Mouse (Mus musculus): ENCODE data around the gene Ttc7b. TPM values are rescaled to one million over a fixed set of nuclear protein-coding genes. Genes with fewer than 3 reads are reported as not detected.
A peak's percentile ranks its signal among the peaks of the same experiment; 100 is the strongest.

The Ttc7b gene
- total and polyA plus RNA-seq, 3 experiments, result 71.6 to 84.4 (median 82.0) TPM

- H3K9ac ChIP-seq (ENCODE audit: low read depth, low read length), result no peak overlapping the region
- no peak overlapping the region for H3K4me3 ChIP-seq
- H3K4me1 ChIP-seq (ENCODE audit: control insufficient read depth, insufficient read depth, low read length), result peaks cover 14% of the 10 kb centered on the region
- H3K27ac ChIP-seq, result peak overlapping the region; percentile 11; the same call in 1 of the 2 replicates
- H3K79me2 ChIP-seq (replicated peaks; ENCODE audit: control insufficient read depth, insufficient read depth, low read length), result no peaks in the 10 kb centered on the region
- intact Hi-C loops (cut with DNase I), result no loop called here
- H3K27me3 ChIP-seq (ENCODE audit: control insufficient read depth, insufficient read depth, low read length), result no peaks in the 10 kb centered on the region
- peak; percentile 68 to 72 for DNase-seq
- WGBS, result 40% methylated on average over 7 of the region's 7 CpGs
- peaks cover 5% of the 10 kb centered on the region for H3K36me3 ChIP-seq (ENCODE audit: control insufficient read depth, insufficient read depth, low read length)
- TF ChIP-seq CTCF (IDR thresholded peaks at IDR 0.05), result peak; percentile 78
- TF ChIP-seq EP300 (IDR thresholded peaks at IDR 0.05; ENCODE audit: insufficient read depth, low read depth, low read length), result 0 out of 2 replicates have a peak, but pooled peaks have one; percentile 69
- no peak for TF ChIP-seq POLR2A (IDR thresholded peaks at IDR 0.05; ENCODE audit: insufficient read depth, low read depth, low read length)
Observed at GRCm38 (mm10) chr12:100479892-100480621, 40.6 kb downstream of the Ttc7b start.

GRCm38 (mm10) chr12:100479270-100479869 lies 41.3 kb downstream of the Ttc7b start:
- H3K27ac ChIP-seq, result peak overlapping the region; percentile 15
- peaks cover 7% of the 10 kb centered on the region for H3K36me3 ChIP-seq (ENCODE audit: control insufficient read depth, insufficient read depth, low read length)
- no peaks in the 10 kb centered on the region for H3K79me2 ChIP-seq (replicated peaks; ENCODE audit: control insufficient read depth, insufficient read depth, low read length)
- no peak overlapping the region for H3K9ac ChIP-seq (ENCODE audit: low read depth, low read length)
- H3K4me1 ChIP-seq (ENCODE audit: control insufficient read depth, insufficient read depth, low read length), result peaks cover 19% of the 10 kb centered on the region
- H3K4me3 ChIP-seq, result no peak overlapping the region
- no peaks in the 10 kb centered on the region for H3K27me3 ChIP-seq (ENCODE audit: control insufficient read depth, insufficient read depth, low read length)
- no peak for TF ChIP-seq EP300 (IDR thresholded peaks at IDR 0.05; ENCODE audit: insufficient read depth, low read depth, low read length)
- no peak for TF ChIP-seq POLR2A (IDR thresholded peaks at IDR 0.05; ENCODE audit: insufficient read depth, low read depth, low read length)
- TF ChIP-seq CTCF (IDR thresholded peaks at IDR 0.05), result no peak
- no peak for DNase-seq
- intact Hi-C loops (cut with DNase I), result no loop called here
- 39% methylated on average over 10 of the region's 10 CpGs for WGBS

- no peak overlapping the region for H3K9ac ChIP-seq (ENCODE audit: low read depth, low read length)
- peak in 1 of 2 experiments; percentile 27 for DNase-seq
- H3K27ac ChIP-seq, result peak overlapping the region; percentile 15
- H3K36me3 ChIP-seq (ENCODE audit: control insufficient read depth, insufficient read depth, low read length), result peaks cover 9% of the 10 kb centered on the region
- peaks cover 19% of the 10 kb centered on the region for H3K4me1 ChIP-seq (ENCODE audit: control insufficient read depth, insufficient read depth, low read length)
- TF ChIP-seq CTCF (IDR thresholded peaks at IDR 0.05) (no peak), EP300 (IDR thresholded peaks at IDR 0.05; ENCODE audit: insufficient read depth, low read depth, low read length) (no peak), POLR2A (IDR thresholded peaks at IDR 0.05; ENCODE audit: insufficient read depth, low read depth, low read length) (no peak)
- no peaks in the 10 kb centered on the region for H3K79me2 ChIP-seq (replicated peaks; ENCODE audit: control insufficient read depth, insufficient read depth, low read length)
- H3K27me3 ChIP-seq (ENCODE audit: control insufficient read depth, insufficient read depth, low read length), result no peaks in the 10 kb centered on the region
- intact Hi-C loops (cut with DNase I), result no loop called here
- WGBS, result 46% methylated on average over 6 of the region's 6 CpGs
- no peak overlapping the region for H3K4me3 ChIP-seq
Observed at GRCm38 (mm10) chr12:100478615-100479014, 42.0 kb downstream of the Ttc7b start.

GRCm38 (mm10) chr12:100478151-100478550 lies 42.5 kb downstream of the Ttc7b start:
- no peak overlapping the region for H3K4me3 ChIP-seq
- no peaks in the 10 kb centered on the region for H3K27me3 ChIP-seq (ENCODE audit: control insufficient read depth, insufficient read depth, low read length)
- H3K27ac ChIP-seq, result peak overlapping the region; percentile 15
- intact Hi-C loops (cut with DNase I), result no loop called here
- TF ChIP-seq CTCF (IDR thresholded peaks at IDR 0.05), result no peak
- no peak for TF ChIP-seq POLR2A (IDR thresholded peaks at IDR 0.05; ENCODE audit: insufficient read depth, low read depth, low read length)
- TF ChIP-seq EP300 (IDR thresholded peaks at IDR 0.05; ENCODE audit: insufficient read depth, low read depth, low read length), result no peak
- peaks cover 19% of the 10 kb centered on the region for H3K4me1 ChIP-seq (ENCODE audit: control insufficient read depth, insufficient read depth, low read length)
- peaks cover 11% of the 10 kb centered on the region for H3K36me3 ChIP-seq (ENCODE audit: control insufficient read depth, insufficient read depth, low read length)
- DNase-seq, result no peak
- WGBS, result 86% methylated on average over 6 of the region's 6 CpGs
- no peak overlapping the region for H3K9ac ChIP-seq (ENCODE audit: low read depth, low read length)
- H3K79me2 ChIP-seq (replicated peaks; ENCODE audit: control insufficient read depth, insufficient read depth, low read length), result peaks cover under 1% of the 10 kb centered on the region

GRCm38 (mm10) chr12:100477474-100477873 lies 43.2 kb downstream of the Ttc7b start:
- 76% methylated on average over 6 of the region's 6 CpGs for WGBS
- Histone ChIP-seq H3K27me3 (ENCODE audit: control insufficient read depth, insufficient read depth, low read length) (no peaks in the 10 kb centered on the region), H3K4me1 (ENCODE audit: control insufficient read depth, insufficient read depth, low read length) (peaks cover 19% of the 10 kb centered on the region), H3K4me3 (no peak overlapping the region), H3K27ac (no peak overlapping the region), H3K36me3 (ENCODE audit: control insufficient read depth, insufficient read depth, low read length) (peaks cover 12% of the 10 kb centered on the region), H3K9ac (ENCODE audit: low read depth, low read length) (no peak overlapping the region), H3K79me2 (replicated peaks; ENCODE audit: control insufficient read depth, insufficient read depth, low read length) (peaks cover 2% of the 10 kb centered on the region)
- no peak for DNase-seq
- no peak for TF ChIP-seq CTCF (IDR thresholded peaks at IDR 0.05)
- no peak for TF ChIP-seq POLR2A (IDR thresholded peaks at IDR 0.05; ENCODE audit: insufficient read depth, low read depth, low read length)
- TF ChIP-seq EP300 (IDR thresholded peaks at IDR 0.05; ENCODE audit: insufficient read depth, low read depth, low read length), result no peak
- intact Hi-C loops (cut with DNase I), result no loop called here

GRCm38 (mm10) chr12:100476351-100476750 lies 44.3 kb downstream of the Ttc7b start:
- Histone ChIP-seq H3K4me1 (ENCODE audit: control insufficient read depth, insufficient read depth, low read length) (peaks cover 19% of the 10 kb centered on the region), H3K9ac (ENCODE audit: low read depth, low read length) (no peak overlapping the region), H3K27me3 (ENCODE audit: control insufficient read depth, insufficient read depth, low read length) (no peaks in the 10 kb centered on the region), H3K79me2 (replicated peaks; ENCODE audit: control insufficient read depth, insufficient read depth, low read length) (peaks cover 2% of the 10 kb centered on the region), H3K4me3 (no peak overlapping the region), H3K36me3 (ENCODE audit: control insufficient read depth, insufficient read depth, low read length) (peaks cover 13% of the 10 kb centered on the region), H3K27ac (peak overlapping the region; percentile 61; the same call in 1 of the 2 replicates)
- no peak for DNase-seq
- intact Hi-C loops (cut with DNase I), result no loop called here
- TF ChIP-seq EP300 (IDR thresholded peaks at IDR 0.05; ENCODE audit: insufficient read depth, low read depth, low read length), result no peak
- no peak for TF ChIP-seq CTCF (IDR thresholded peaks at IDR 0.05)
- no peak for TF ChIP-seq POLR2A (IDR thresholded peaks at IDR 0.05; ENCODE audit: insufficient read depth, low read depth, low read length)

Data from heart, adult 2 months (tissue).